Mouse (Mus musculus): ENCODE measurements around the gene Rora. TPM values are rescaled to one million over a fixed set of nuclear protein-coding genes. Genes with fewer than 3 reads are reported as not detected.

Rora gene
- polyA plus RNA-seq, 1 experiment from 2014 or later, result 7.8 TPM

DNA sequence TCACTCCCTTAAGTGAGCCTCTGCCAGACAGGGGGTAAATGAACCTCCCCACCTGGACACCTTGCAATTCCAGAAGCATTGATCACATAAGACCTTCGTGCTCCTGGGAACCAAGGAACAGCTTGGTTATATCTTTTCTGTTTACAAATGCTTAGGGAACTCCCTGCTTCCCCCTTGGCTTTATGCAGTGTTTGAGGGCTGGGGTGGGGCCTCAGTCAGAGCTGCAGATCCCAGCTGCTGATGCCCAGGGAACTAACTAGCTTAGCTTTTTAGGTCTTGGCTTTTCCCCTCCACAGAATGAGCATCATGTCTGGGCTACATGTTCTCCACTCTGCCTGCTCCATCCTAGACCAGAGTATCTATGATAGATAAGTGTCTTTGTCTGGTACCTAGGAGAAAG, 116.1 kb downstream of the Rora start:
- Histone ChIP-seq H3K27me3 (no peaks in the 10 kb centered on the region), H3K4me2 (replicated peaks) (no peak overlapping the region), H3K9me3 (replicated peaks) (no peaks in the 10 kb centered on the region), H3K27ac (no peak overlapping the region), H3K36me3 (no peaks in the 10 kb centered on the region), H3K9ac (no peak overlapping the region), H3K4me1 (peaks cover 3% of the 10 kb centered on the region; the same call in 1 of the 2 replicates), H3K4me3 (no peak overlapping the region)
- 20% methylated on average over 1 of the region's 1 CpGs for WGBS
- ATAC-seq (ENCODE audit: low FRiP score), result no peak

DNA sequence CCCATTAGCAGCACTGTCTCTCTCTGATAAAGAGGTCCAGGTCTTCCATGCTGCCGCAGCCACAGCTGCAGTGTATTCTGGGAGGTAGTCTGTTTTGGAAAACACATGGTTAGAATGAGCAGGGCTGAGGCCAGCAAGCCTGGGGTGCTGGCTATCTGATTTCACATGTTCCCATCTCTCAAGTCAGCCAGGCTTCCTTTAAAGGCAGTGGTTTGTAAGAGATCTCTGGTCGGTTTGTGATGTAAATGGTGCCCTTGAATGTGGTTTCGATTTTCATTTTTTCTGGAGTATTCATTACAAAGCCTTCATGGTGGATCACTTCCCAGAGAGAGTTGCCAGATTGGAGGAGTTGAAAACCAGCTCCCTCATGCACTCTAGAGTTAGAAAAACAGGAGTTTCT, 117.8 kb downstream of the Rora start:
- no peak overlapping the region for H3K4me2 ChIP-seq (replicated peaks)
- no peak for ATAC-seq (ENCODE audit: low FRiP score)
- H3K36me3 ChIP-seq, result no peaks in the 10 kb centered on the region
- no peak overlapping the region for H3K9ac ChIP-seq
- no peak overlapping the region for H3K4me3 ChIP-seq
- no peaks in the 10 kb centered on the region for H3K27me3 ChIP-seq
- peaks cover 3% of the 10 kb centered on the region; the same call in 1 of the 2 replicates for H3K4me1 ChIP-seq
- H3K9me3 ChIP-seq (replicated peaks), result no peaks in the 10 kb centered on the region
- no peak overlapping the region for H3K27ac ChIP-seq
- WGBS, result 84% methylated on average over 3 of the region's 3 CpGs

DNA sequence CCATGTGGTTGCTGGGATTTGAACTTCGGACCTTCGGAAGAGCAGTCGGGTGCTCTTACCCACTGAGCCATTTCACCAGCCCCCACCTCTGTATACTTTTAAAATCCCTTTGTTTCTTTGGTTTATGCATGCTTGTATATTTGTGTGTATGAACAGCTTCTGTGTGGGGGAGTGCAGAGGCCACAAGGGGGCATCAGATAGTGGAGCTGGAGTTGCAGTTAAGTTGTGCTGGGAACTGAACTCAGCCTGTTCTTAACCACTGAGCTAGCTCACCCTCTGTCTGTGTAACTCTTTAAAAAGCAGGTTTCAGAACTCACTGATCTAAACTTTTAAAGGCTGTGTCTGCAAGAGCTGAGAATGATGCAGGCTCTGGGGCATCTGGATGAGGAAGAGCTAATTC, 120.2 kb downstream of the Rora start:
- WGBS, result 88% methylated on average over 3 of the region's 3 CpGs
- H3K9ac ChIP-seq, result no peak overlapping the region

DNA sequence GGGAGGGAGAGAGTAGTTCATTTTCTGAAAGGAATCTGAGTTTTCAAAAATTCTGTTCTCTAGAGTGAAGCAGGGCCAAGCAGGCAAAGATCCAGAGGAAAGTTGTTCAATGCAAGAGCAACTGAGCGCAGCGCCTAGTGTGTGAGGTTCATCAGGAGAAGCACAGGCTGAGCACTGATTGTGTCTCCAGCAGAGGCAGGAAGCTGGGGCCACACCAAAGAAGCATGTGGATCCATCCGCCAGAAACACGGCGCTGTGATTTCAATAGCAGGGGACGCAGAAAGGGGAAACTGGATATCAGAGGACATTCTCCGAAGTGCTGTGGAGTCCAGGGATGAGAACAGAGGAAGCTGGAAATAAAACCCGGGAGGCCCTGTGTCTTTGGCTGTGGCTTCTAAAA, 128.4 kb downstream of the Rora start:
- Histone ChIP-seq H3K9me3 (replicated peaks) (no peaks in the 10 kb centered on the region), H3K27ac (no peak overlapping the region), H3K4me1 (0 out of 2 replicates have a peak, but pooled peaks cover 2% of the 10 kb centered on the region), H3K9ac (no peak overlapping the region), H3K4me3 (no peak overlapping the region), H3K4me2 (replicated peaks) (no peak overlapping the region), H3K36me3 (no peaks in the 10 kb centered on the region), H3K27me3 (no peaks in the 10 kb centered on the region; the same call in 1 of the 2 replicates)
- ATAC-seq (ENCODE audit: low FRiP score), result no peak
- WGBS, result 64% methylated on average over 8 of the region's 8 CpGs

More for the DNA sequence above, 120.2 kb downstream of the Rora start:
- H3K4me2 ChIP-seq (replicated peaks), result no peak overlapping the region
- no peak for ATAC-seq (ENCODE audit: low FRiP score)
- H3K27me3 ChIP-seq, result no peaks in the 10 kb centered on the region
- no peak overlapping the region for H3K4me3 ChIP-seq
- H3K9me3 ChIP-seq (replicated peaks), result no peaks in the 10 kb centered on the region
- no peaks in the 10 kb centered on the region for H3K4me1 ChIP-seq
- no peaks in the 10 kb centered on the region for H3K36me3 ChIP-seq
- H3K27ac ChIP-seq, result no peak overlapping the region

DNA sequence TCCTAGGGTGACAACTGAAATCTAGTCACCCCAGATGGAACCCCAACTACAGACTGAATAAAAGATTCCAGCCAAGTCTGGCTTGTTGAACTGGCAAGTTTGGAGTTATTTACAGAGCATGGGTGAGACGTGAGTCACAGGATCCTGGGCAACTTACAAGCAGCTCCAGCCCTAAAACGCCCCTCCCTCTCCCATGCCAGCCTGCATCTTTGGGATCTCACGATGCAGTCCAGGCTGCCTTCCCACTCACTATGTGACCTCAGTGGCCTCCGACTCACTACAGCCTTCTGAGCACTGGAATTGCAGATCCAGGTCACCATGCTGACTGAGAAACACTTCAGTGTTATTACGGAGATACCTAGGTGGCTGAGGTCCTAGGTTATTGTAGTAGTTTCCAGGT, 129.0 kb downstream of the Rora start:
- Histone ChIP-seq H3K4me3 (no peak overlapping the region), H3K4me1 (0 out of 2 replicates have a peak, but pooled peaks cover 2% of the 10 kb centered on the region), H3K9me3 (replicated peaks) (no peaks in the 10 kb centered on the region), H3K27me3 (no peaks in the 10 kb centered on the region; the same call in 1 of the 2 replicates), H3K9ac (no peak overlapping the region), H3K36me3 (no peaks in the 10 kb centered on the region), H3K27ac (no peak overlapping the region), H3K4me2 (replicated peaks) (no peak overlapping the region)
- WGBS, result 78% methylated on average over 5 of the region's 5 CpGs
- ATAC-seq (ENCODE audit: low FRiP score), result no peak

DNA sequence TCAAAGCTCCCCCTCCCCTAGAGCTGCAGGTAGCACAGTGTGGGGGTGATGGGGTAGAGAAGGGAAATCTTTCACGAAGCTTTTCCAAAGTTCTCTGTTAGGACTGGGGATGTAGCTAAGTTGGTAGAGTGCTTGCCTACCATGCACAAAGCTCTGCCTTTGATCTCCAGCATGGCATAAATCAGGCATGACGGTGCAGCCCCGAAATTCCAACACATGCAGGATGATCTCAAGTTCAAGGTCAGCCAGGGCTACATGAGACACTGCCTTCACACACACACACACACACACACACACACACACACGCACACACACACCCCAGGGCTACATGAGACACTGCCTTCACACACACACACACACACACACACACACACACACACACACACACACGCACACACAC, 129.7 kb downstream of the Rora start:
- WGBS, result 84% methylated on average over 5 of the region's 5 CpGs
- H3K4me1 ChIP-seq, result 0 out of 2 replicates have a peak, but pooled peaks cover 2% of the 10 kb centered on the region
- no peaks in the 10 kb centered on the region for H3K9me3 ChIP-seq (replicated peaks)
- no peak overlapping the region for H3K9ac ChIP-seq
- no peak for ATAC-seq (ENCODE audit: low FRiP score)
- no peaks in the 10 kb centered on the region; the same call in 1 of the 2 replicates for H3K27me3 ChIP-seq
- no peaks in the 10 kb centered on the region for H3K36me3 ChIP-seq
- no peak overlapping the region for H3K4me2 ChIP-seq (replicated peaks)
- H3K27ac ChIP-seq, result no peak overlapping the region
- H3K4me3 ChIP-seq, result no peak overlapping the region

DNA sequence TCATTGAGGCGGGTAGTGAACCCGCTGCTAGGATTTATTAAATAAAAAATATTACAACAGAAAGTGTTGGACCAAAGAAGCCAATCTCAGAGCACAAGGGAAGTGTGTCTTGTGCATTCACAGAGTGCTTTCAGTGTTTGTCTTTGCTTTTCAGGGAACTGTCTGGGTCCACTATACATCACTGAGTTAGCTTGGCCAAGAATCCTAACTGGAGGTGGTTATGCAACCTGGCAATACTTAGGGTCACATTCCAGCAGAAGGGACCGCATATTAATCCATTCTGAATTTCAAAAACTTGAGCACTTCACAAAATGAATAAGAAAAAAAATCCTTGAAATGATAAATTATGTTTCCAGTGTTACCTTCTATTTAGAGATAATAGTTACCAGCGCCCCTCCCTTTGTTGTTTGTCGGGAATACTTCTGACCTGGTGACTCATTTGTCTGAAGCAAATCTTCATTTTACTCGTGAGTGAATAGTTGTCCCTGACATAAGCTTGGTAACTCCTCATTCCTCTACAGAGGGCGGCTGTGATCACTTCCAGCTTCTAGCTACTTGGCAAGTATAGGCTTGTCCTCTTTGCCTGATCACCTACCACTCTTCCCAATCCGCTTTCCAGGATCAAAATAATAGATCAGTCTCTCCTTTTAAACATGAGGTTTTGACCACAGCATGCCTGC, 133.2 kb downstream of the Rora start:
- H3K27ac ChIP-seq, result no peak overlapping the region
- no peaks in the 10 kb centered on the region for H3K36me3 ChIP-seq
- H3K9ac ChIP-seq, result no peak overlapping the region
- WGBS, result 88% methylated on average over 8 of the region's 8 CpGs
- no peak for ATAC-seq (ENCODE audit: low FRiP score)
- H3K4me1 ChIP-seq, result 0 out of 2 replicates have a peak, but pooled peaks cover 2% of the 10 kb centered on the region
- no peak overlapping the region for H3K4me3 ChIP-seq
- H3K4me2 ChIP-seq (replicated peaks), result no peak overlapping the region
- no peaks in the 10 kb centered on the region; the same call in 1 of the 2 replicates for H3K27me3 ChIP-seq
- H3K9me3 ChIP-seq (replicated peaks), result no peaks in the 10 kb centered on the region

DNA sequence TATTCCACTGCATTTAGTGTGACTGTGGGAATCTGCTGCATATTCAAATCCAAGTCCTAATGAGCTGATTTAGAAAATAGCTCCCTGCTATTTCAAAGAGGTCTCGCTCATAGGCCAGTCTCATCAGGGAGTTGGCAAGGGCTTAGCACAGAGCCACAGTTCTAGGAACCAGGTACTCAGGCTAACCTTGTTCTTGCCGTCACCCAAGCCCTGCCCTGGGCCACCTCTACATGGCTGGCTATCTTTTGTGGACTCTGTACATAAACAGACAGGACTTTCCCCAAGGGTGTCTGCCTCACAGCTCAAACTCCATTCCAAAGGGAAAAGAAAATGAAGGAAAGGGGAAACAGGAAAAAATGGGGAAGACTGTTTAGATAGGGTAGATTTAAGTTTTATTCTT, 134.1 kb downstream of the Rora start:
- H3K4me1 ChIP-seq, result 0 out of 2 replicates have a peak, but pooled peaks cover 2% of the 10 kb centered on the region
- ATAC-seq (ENCODE audit: low FRiP score), result no peak
- H3K4me3 ChIP-seq, result no peak overlapping the region
- H3K4me2 ChIP-seq (replicated peaks), result no peak overlapping the region
- H3K27ac ChIP-seq, result no peak overlapping the region
- no peaks in the 10 kb centered on the region for H3K27me3 ChIP-seq
- no peak overlapping the region for H3K9ac ChIP-seq
- H3K9me3 ChIP-seq (replicated peaks), result no peaks in the 10 kb centered on the region
- WGBS, result 81% methylated on average over 2 of the region's 2 CpGs
- H3K36me3 ChIP-seq, result no peaks in the 10 kb centered on the region

DNA sequence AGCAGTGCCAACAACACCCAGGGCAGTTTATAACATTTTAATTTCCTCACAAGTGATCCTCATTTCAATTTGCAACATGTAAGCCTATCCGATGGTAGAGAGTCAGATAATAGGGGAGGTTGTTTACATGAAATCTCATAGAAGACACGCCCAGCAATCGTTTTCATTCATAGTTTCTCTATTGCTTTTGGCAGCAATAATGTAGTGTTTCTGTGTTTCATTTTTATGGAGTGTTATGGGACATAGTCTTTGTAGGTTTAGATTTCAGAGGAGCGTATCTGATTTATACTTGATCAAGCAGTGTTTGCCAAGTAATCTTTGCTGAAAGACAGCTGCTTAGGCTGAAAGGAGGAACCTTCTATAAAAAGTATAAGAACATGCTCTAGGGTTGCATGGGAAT, 137.3 kb downstream of the Rora start:
- H3K4me1 ChIP-seq, result peaks cover 3% of the 10 kb centered on the region; the same call in 1 of the 2 replicates
- no peak overlapping the region for H3K9ac ChIP-seq
- no peak overlapping the region for H3K4me2 ChIP-seq (replicated peaks)
- H3K36me3 ChIP-seq, result no peaks in the 10 kb centered on the region
- H3K4me3 ChIP-seq, result no peak overlapping the region
- no peak overlapping the region for H3K27ac ChIP-seq
- WGBS, result 85% methylated on average over 4 of the region's 4 CpGs
- ATAC-seq (ENCODE audit: low FRiP score), result no peak
- no peaks in the 10 kb centered on the region for H3K9me3 ChIP-seq (replicated peaks)
- H3K27me3 ChIP-seq, result no peaks in the 10 kb centered on the region

DNA sequence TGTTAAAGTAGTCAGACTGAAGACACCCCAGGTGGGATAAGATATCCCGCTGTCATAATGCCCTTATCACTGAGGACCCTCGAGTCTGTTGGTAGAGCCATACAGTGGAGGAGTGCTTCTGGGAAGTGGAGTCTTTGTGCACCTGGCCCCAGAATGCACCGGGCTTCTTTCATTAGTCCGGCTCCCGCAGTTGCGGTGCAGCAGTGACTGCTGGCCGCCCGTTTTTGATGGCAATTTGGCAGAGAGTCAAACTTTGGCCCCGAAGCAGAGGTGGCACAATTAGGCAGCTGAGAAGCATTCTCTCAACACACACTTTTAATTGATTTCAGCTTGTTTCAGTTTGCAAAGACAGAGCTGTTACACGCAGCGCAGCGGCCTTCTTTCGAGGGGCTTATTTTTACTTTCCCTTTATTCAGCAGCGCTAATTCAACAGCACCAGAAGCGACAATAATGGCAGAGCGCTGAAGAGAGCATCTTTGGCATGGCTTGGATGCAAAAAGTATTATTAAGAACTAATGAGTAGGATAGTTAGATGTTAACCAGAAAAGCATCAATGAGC, 138.5 kb downstream of the Rora start:
- H3K4me2 ChIP-seq (replicated peaks), result no peak overlapping the region
- H3K36me3 ChIP-seq, result no peaks in the 10 kb centered on the region
- H3K27me3 ChIP-seq, result no peaks in the 10 kb centered on the region
- no peak overlapping the region for H3K27ac ChIP-seq
- H3K9ac ChIP-seq, result no peak overlapping the region
- WGBS, result 74% methylated on average over 16 of the region's 16 CpGs
- H3K9me3 ChIP-seq (replicated peaks), result no peaks in the 10 kb centered on the region
- H3K4me1 ChIP-seq, result peaks cover 3% of the 10 kb centered on the region; the same call in 1 of the 2 replicates
- no peak overlapping the region for H3K4me3 ChIP-seq
- ATAC-seq (ENCODE audit: low FRiP score), result no peak

DNA sequence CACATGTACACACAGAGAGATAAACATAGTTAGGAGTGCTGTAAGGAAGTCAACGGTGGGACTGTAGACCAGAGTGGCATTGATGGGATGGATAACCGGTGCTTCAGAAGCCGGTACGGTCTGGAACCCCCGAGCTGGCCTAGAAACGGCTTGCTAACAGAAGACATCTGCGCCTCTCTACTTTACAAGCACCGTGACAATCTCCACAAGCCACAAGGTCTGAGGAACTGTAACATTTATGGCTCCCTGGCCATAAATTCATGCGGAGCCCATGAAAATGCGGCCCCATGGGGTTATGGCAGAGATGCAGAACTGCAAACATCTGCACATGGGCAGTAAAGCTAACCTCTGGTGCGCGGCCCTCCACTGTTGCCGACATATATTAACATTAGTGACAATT, 141.7 kb downstream of the Rora start:
- H3K4me2 ChIP-seq (replicated peaks), result no peak overlapping the region
- no peak overlapping the region for H3K27ac ChIP-seq
- 88% methylated on average over 13 of the region's 13 CpGs for WGBS
- no peak overlapping the region for H3K9ac ChIP-seq
- H3K36me3 ChIP-seq, result no peaks in the 10 kb centered on the region
- H3K4me3 ChIP-seq, result no peak overlapping the region
- no peaks in the 10 kb centered on the region for H3K27me3 ChIP-seq
- H3K9me3 ChIP-seq (replicated peaks), result no peaks in the 10 kb centered on the region
- ATAC-seq (ENCODE audit: low FRiP score), result no peak
- peaks cover 3% of the 10 kb centered on the region; the same call in 1 of the 2 replicates for H3K4me1 ChIP-seq

DNA sequence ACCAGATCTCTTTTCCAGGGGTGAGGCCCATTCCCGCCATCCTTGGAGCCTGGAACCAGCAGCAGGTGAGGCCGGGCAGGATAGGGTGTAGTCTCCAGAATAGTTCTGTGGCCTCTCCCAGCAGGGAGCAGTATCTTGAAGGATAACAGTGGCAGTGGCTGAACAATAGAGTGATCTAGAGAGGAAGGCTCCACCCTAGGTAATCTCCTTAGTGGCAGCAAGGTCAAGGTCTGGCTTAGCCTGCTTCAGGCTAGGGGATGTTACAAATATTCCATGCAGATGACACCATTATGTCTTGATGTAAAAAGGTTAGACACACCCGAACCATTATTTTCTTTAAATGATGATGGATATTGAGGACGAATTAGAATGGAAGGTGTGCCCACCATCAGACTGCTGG, 144.6 kb downstream of the Rora start:
- H3K36me3 ChIP-seq, result no peaks in the 10 kb centered on the region
- no peak for ATAC-seq (ENCODE audit: low FRiP score)
- WGBS, result 92% methylated on average over 4 of the region's 4 CpGs
- H3K9me3 ChIP-seq (replicated peaks), result no peaks in the 10 kb centered on the region
- no peak overlapping the region for H3K9ac ChIP-seq
- H3K4me2 ChIP-seq (replicated peaks), result no peak overlapping the region
- H3K27ac ChIP-seq, result no peak overlapping the region
- peaks cover 3% of the 10 kb centered on the region; the same call in 1 of the 2 replicates for H3K4me1 ChIP-seq
- H3K27me3 ChIP-seq, result no peaks in the 10 kb centered on the region
- no peak overlapping the region for H3K4me3 ChIP-seq

DNA sequence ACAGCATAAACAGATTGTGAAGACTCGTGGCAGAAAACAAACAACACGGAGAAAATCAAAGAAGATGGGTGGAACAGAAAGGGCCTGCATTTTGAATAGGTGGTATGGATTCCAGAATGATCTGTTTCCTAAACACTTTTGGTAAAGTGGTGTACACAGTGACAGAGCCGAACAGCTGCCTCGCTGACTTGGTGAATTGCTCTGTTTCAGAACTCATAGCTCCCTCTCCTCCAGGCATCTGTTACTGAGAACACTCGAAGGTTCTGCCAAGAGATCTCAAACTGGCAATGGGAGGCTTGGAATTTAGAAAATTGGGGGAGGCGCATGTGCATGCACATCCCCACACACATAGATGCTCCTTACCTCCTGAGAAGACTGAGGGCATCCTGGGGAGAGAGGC, 145.5 kb downstream of the Rora start:
- H3K9ac ChIP-seq, result no peak overlapping the region
- 88% methylated on average over 6 of the region's 6 CpGs for WGBS
- H3K27me3 ChIP-seq, result no peaks in the 10 kb centered on the region
- H3K4me2 ChIP-seq (replicated peaks), result no peak overlapping the region
- H3K9me3 ChIP-seq (replicated peaks), result no peaks in the 10 kb centered on the region
- H3K4me3 ChIP-seq, result no peak overlapping the region
- no peaks in the 10 kb centered on the region for H3K36me3 ChIP-seq
- peaks cover 3% of the 10 kb centered on the region; the same call in 1 of the 2 replicates for H3K4me1 ChIP-seq
- no peak overlapping the region for H3K27ac ChIP-seq
- ATAC-seq (ENCODE audit: low FRiP score), result no peak

Measured in hindbrain, embryonic 12.5 days (tissue).